Mouse (Mus musculus): ENCODE results near the gene Mecom. TPM values are rescaled to one million over a fixed set of nuclear protein-coding genes. Genes with fewer than 3 reads are reported as not detected.

Gene Mecom
- polyA plus RNA-seq, 1 experiment from 2014 or later, result 7.0 TPM

- Histone ChIP-seq H3K4me1 (ENCODE audit: control insufficient read depth, insufficient read depth, low read depth, low read length) (no peaks in the 10 kb centered on the region), H3K27me3 (replicated peaks; ENCODE audit: control insufficient read depth, insufficient read depth, low read length) (no peaks in the 10 kb centered on the region), H3K4me3 (ENCODE audit: low read length) (no peak overlapping the region), H3K9me3 (ENCODE audit: control insufficient read depth, low read length) (no peaks in the 10 kb centered on the region), H3K9ac (ENCODE audit: low read depth, low read length) (no peak overlapping the region), H3K4me2 (ENCODE audit: low read length) (no peak overlapping the region), H3K36me3 (ENCODE audit: control insufficient read depth, insufficient read depth, low read length) (no peaks in the 10 kb centered on the region), H3K27ac (ENCODE audit: low read depth, low read length) (no peak overlapping the region)
- WGBS, result 81% methylated on average over 3 of the region's 3 CpGs
- no peak for ATAC-seq
Observed at GRCm38 (mm10) chr3:29959051-29959450, 588.8 kb downstream of the Mecom start.

- H3K4me2 ChIP-seq (ENCODE audit: low read length), result peak overlapping the region; percentile 21; the same call in 1 of the 2 replicates
- no peaks in the 10 kb centered on the region for H3K36me3 ChIP-seq (ENCODE audit: control insufficient read depth, insufficient read depth, low read length)
- H3K4me1 ChIP-seq (ENCODE audit: control insufficient read depth, insufficient read depth, low read depth, low read length), result no peaks in the 10 kb centered on the region
- no peaks in the 10 kb centered on the region for H3K27me3 ChIP-seq (replicated peaks; ENCODE audit: control insufficient read depth, insufficient read depth, low read length)
- H3K9me3 ChIP-seq (ENCODE audit: control insufficient read depth, low read length), result no peaks in the 10 kb centered on the region
- WGBS, result 44% methylated on average over 10 of the region's 10 CpGs
- H3K4me3 ChIP-seq (ENCODE audit: low read length), result no peak overlapping the region
- no peak overlapping the region for H3K27ac ChIP-seq (ENCODE audit: low read depth, low read length)
- H3K9ac ChIP-seq (ENCODE audit: low read depth, low read length), result no peak overlapping the region
- ATAC-seq, result 0 out of 2 replicates have a peak, but pooled peaks have one; percentile 34
Observed at GRCm38 (mm10) chr3:29957365-29958236, 590.2 kb downstream of the Mecom start.

- WGBS, result 47% methylated on average over 3 of the region's 3 CpGs
- no peak overlapping the region for H3K4me2 ChIP-seq (ENCODE audit: low read length)
- H3K9me3 ChIP-seq (ENCODE audit: control insufficient read depth, low read length), result no peaks in the 10 kb centered on the region
Observed at GRCm38 (mm10) chr3:29953269-29953668, 594.5 kb downstream of the Mecom start.

GRCm38 (mm10) chr3:29950853-29951252 lies 597.0 kb downstream of the Mecom start:
- no peaks in the 10 kb centered on the region for H3K4me1 ChIP-seq (ENCODE audit: control insufficient read depth, insufficient read depth, low read depth, low read length)
- H3K9me3 ChIP-seq (ENCODE audit: control insufficient read depth, low read length), result no peaks in the 10 kb centered on the region
- no peak for ATAC-seq
- no peak overlapping the region for H3K4me3 ChIP-seq (ENCODE audit: low read length)
- H3K9ac ChIP-seq (ENCODE audit: low read depth, low read length), result no peak overlapping the region
- no peak overlapping the region for H3K4me2 ChIP-seq (ENCODE audit: low read length)
- no peak overlapping the region for H3K27ac ChIP-seq (ENCODE audit: low read depth, low read length)
- no peaks in the 10 kb centered on the region for H3K27me3 ChIP-seq (replicated peaks; ENCODE audit: control insufficient read depth, insufficient read depth, low read length)
- WGBS, result 89% methylated on average over 5 of the region's 5 CpGs
- no peaks in the 10 kb centered on the region for H3K36me3 ChIP-seq (ENCODE audit: control insufficient read depth, insufficient read depth, low read length)

More at GRCm38 (mm10) chr3:29953269-29953668, 594.5 kb downstream of the Mecom start:
- Histone ChIP-seq H3K9ac (ENCODE audit: low read depth, low read length) (no peak overlapping the region), H3K27ac (ENCODE audit: low read depth, low read length) (no peak overlapping the region), H3K27me3 (replicated peaks; ENCODE audit: control insufficient read depth, insufficient read depth, low read length) (no peaks in the 10 kb centered on the region), H3K4me3 (ENCODE audit: low read length) (no peak overlapping the region), H3K4me1 (ENCODE audit: control insufficient read depth, insufficient read depth, low read depth, low read length) (no peaks in the 10 kb centered on the region), H3K36me3 (ENCODE audit: control insufficient read depth, insufficient read depth, low read length) (no peaks in the 10 kb centered on the region)
- no peak for ATAC-seq

GRCm38 (mm10) chr3:29903596-29904308 lies 644.1 kb downstream of the Mecom start:
- ATAC-seq, result peak; percentile 78
- no peaks in the 10 kb centered on the region for H3K9me3 ChIP-seq (ENCODE audit: control insufficient read depth, low read length)
- H3K4me2 ChIP-seq (ENCODE audit: low read length), result no peak overlapping the region
- no peak overlapping the region for H3K4me3 ChIP-seq (ENCODE audit: low read length)
- no peak overlapping the region for H3K27ac ChIP-seq (ENCODE audit: low read depth, low read length)
- no peaks in the 10 kb centered on the region for H3K27me3 ChIP-seq (replicated peaks; ENCODE audit: control insufficient read depth, insufficient read depth, low read length)
- no peaks in the 10 kb centered on the region for H3K36me3 ChIP-seq (ENCODE audit: control insufficient read depth, insufficient read depth, low read length)
- WGBS, result 59% methylated on average over 11 of the region's 11 CpGs
- no peak overlapping the region for H3K9ac ChIP-seq (ENCODE audit: low read depth, low read length)
- no peaks in the 10 kb centered on the region for H3K4me1 ChIP-seq (ENCODE audit: control insufficient read depth, insufficient read depth, low read depth, low read length)

Other genes with a start within 250 kb of the Mecom start
- 0.90 and 0.98 TPM in 2 replicates for gene Actrt3, start 51.9 kb upstream of the Mecom start, polyA plus RNA-seq (2015; fragmentation: Nextera tagmentation; extraction: Ambion mirVana)
- 25.5 and 31.0 TPM in 2 replicates for gene Mynn, start 54.1 kb upstream of the Mecom start, polyA plus RNA-seq (2015; fragmentation: Nextera tagmentation; extraction: Ambion mirVana)
- gene Lrriq4, start 96.5 kb upstream of the Mecom start, polyA plus RNA-seq (2015; fragmentation: Nextera tagmentation; extraction: Ambion mirVana), result 0.09 TPM in 1 of 2 replicates, not detected in the other
- gene Lrrc34, start 99.9 kb upstream of the Mecom start, polyA plus RNA-seq (2015; fragmentation: Nextera tagmentation; extraction: Ambion mirVana), result 1.6 and 2.5 TPM in 2 replicates
- 0.09 and 0.17 TPM in 2 replicates for gene Lrrc31, start 151.8 kb upstream of the Mecom start, polyA plus RNA-seq (2015; fragmentation: Nextera tagmentation; extraction: Ambion mirVana)
- gene Samd7, start 198.3 kb upstream of the Mecom start, polyA plus RNA-seq (2015; fragmentation: Nextera tagmentation; extraction: Ambion mirVana), result 0.05 and 0.06 TPM in 2 replicates
- 69.4 and 74.3 TPM in 2 replicates for gene Sec62, start 244.9 kb upstream of the Mecom start, polyA plus RNA-seq (2015; fragmentation: Nextera tagmentation; extraction: Ambion mirVana)